Mouse (Mus musculus): ENCODE data around the gene Ccdc51. TPM values are rescaled to one million over a fixed set of nuclear protein-coding genes. Genes with fewer than 3 reads are reported as not detected.
A peak's percentile ranks its signal among the peaks of the same experiment; 100 is the strongest.

Ccdc51 gene
- polyA plus RNA-seq, 1 experiment from 2014 or later = 14.3 TPM

GRCm38 (mm10) chr9:109051651-109052489, 30.4 kb upstream of the Ccdc51 start:
- H3K27me3 ChIP-seq (replicated peaks) = no peaks in the 10 kb centered on the region
- H3K4me1 ChIP-seq = peaks cover 11% of the 10 kb centered on the region; the same call in 1 of the 2 replicates
- no peaks in the 10 kb centered on the region for H3K36me3 ChIP-seq (replicated peaks)
- no peak for ATAC-seq (replicated peaks)
- H3K9ac ChIP-seq = no peak overlapping the region
- H3K27ac ChIP-seq = no peak overlapping the region
- H3K9me3 ChIP-seq = no peaks in the 10 kb centered on the region
- no peak overlapping the region for H3K4me2 ChIP-seq
- 90% methylated on average over 10 of the region's 10 CpGs for WGBS
- no peak overlapping the region for H3K4me3 ChIP-seq

- peaks cover 11% of the 10 kb centered on the region; the same call in 1 of the 2 replicates for H3K4me1 ChIP-seq
These were observed 29.6 kb upstream of the Ccdc51 start for GRCm38 (mm10) chr9:109052490-109053260.

GRCm38 (mm10) chr9:109053366-109053765, 28.9 kb upstream of the Ccdc51 start:
- no peak for ATAC-seq (replicated peaks)
- Histone ChIP-seq H3K27me3 (replicated peaks) (no peaks in the 10 kb centered on the region), H3K9ac (no peak overlapping the region), H3K4me2 (no peak overlapping the region), H3K27ac (no peak overlapping the region), H3K9me3 (no peaks in the 10 kb centered on the region), H3K36me3 (replicated peaks) (peaks cover 10% of the 10 kb centered on the region; the same call in 1 of the 2 replicates), H3K4me1 (peaks cover 11% of the 10 kb centered on the region), H3K4me3 (no peak overlapping the region)
- WGBS = 77% methylated on average over 3 of the region's 3 CpGs

More at GRCm38 (mm10) chr9:109052490-109053260, 29.6 kb upstream of the Ccdc51 start:
- no peak overlapping the region for H3K4me3 ChIP-seq
- H3K36me3 ChIP-seq (replicated peaks) = peaks cover 3% of the 10 kb centered on the region; the same call in 1 of the 2 replicates
- no peak for ATAC-seq (replicated peaks)
- no peak overlapping the region for H3K27ac ChIP-seq
- WGBS = 87% methylated on average over 9 of the region's 9 CpGs
- H3K27me3 ChIP-seq (replicated peaks) = no peaks in the 10 kb centered on the region
- H3K9ac ChIP-seq = no peak overlapping the region
- H3K9me3 ChIP-seq = no peaks in the 10 kb centered on the region
- H3K4me2 ChIP-seq = no peak overlapping the region

- H3K4me3 ChIP-seq = no peak overlapping the region
- H3K36me3 ChIP-seq (replicated peaks) = peaks cover 11% of the 10 kb centered on the region; the same call in 1 of the 2 replicates
- no peak for ATAC-seq (replicated peaks)
- H3K4me2 ChIP-seq = no peak overlapping the region
- no peak overlapping the region for H3K9ac ChIP-seq
- no peaks in the 10 kb centered on the region for H3K9me3 ChIP-seq
- WGBS = 81% methylated on average over 6 of the region's 6 CpGs
- peaks cover 16% of the 10 kb centered on the region for H3K4me1 ChIP-seq
- no peak overlapping the region for H3K27ac ChIP-seq
- H3K27me3 ChIP-seq (replicated peaks) = no peaks in the 10 kb centered on the region
These were observed 28.4 kb upstream of the Ccdc51 start for GRCm38 (mm10) chr9:109053851-109054250.

GRCm38 (mm10) chr9:109054712-109055111, 27.6 kb upstream of the Ccdc51 start:
- H3K27ac ChIP-seq = peak overlapping the region; percentile 64
- peaks cover 11% of the 10 kb centered on the region; the same call in 1 of the 2 replicates for H3K36me3 ChIP-seq (replicated peaks)
- H3K4me2 ChIP-seq = peak overlapping the region; percentile 43
- peak overlapping the region; percentile 38; the same call in 1 of the 2 replicates for H3K9ac ChIP-seq
- H3K4me3 ChIP-seq = peak overlapping the region; percentile 35
- no peaks in the 10 kb centered on the region for H3K27me3 ChIP-seq (replicated peaks)
- no peaks in the 10 kb centered on the region for H3K9me3 ChIP-seq
- H3K4me1 ChIP-seq = peaks cover 23% of the 10 kb centered on the region
- WGBS = 7% methylated on average over 7 of the region's 7 CpGs
- peak; percentile 80 for ATAC-seq (replicated peaks)

- Histone ChIP-seq H3K9me3 (no peaks in the 10 kb centered on the region), H3K4me3 (peak overlapping the region; percentile 35), H3K4me1 (peaks cover 25% of the 10 kb centered on the region), H3K9ac (0 out of 2 replicates have a peak overlapping the region, but pooled peaks have one; percentile 38), H3K36me3 (replicated peaks) (peaks cover 11% of the 10 kb centered on the region; the same call in 1 of the 2 replicates), H3K4me2 (peak overlapping the region; percentile 43), H3K27me3 (replicated peaks) (no peaks in the 10 kb centered on the region), H3K27ac (peak overlapping the region; percentile 64; the same call in 1 of the 2 replicates)
- 91% methylated on average over 12 of the region's 12 CpGs for WGBS
- no peak for ATAC-seq (replicated peaks)
These were observed 26.8 kb upstream of the Ccdc51 start for GRCm38 (mm10) chr9:109055271-109056030.

GRCm38 (mm10) chr9:109056081-109056690, 26.1 kb upstream of the Ccdc51 start:
- H3K4me3 ChIP-seq = no peak overlapping the region
- no peak overlapping the region for H3K9ac ChIP-seq
- peaks cover 25% of the 10 kb centered on the region for H3K4me1 ChIP-seq
- 92% methylated on average over 17 of the region's 17 CpGs for WGBS
- H3K27me3 ChIP-seq (replicated peaks) = no peaks in the 10 kb centered on the region
- no peak for ATAC-seq (replicated peaks)
- H3K27ac ChIP-seq = no peak overlapping the region
- H3K36me3 ChIP-seq (replicated peaks) = peaks cover 14% of the 10 kb centered on the region; the same call in 1 of the 2 replicates
- H3K9me3 ChIP-seq = no peaks in the 10 kb centered on the region
- H3K4me2 ChIP-seq = no peak overlapping the region

- H3K36me3 ChIP-seq (replicated peaks) = peaks cover 14% of the 10 kb centered on the region; the same call in 1 of the 2 replicates
- no peak overlapping the region for H3K9ac ChIP-seq
- no peak overlapping the region for H3K4me2 ChIP-seq
- no peaks in the 10 kb centered on the region for H3K9me3 ChIP-seq
- H3K4me3 ChIP-seq = no peak overlapping the region
- no peak overlapping the region for H3K27ac ChIP-seq
- 87% methylated on average over 4 of the region's 4 CpGs for WGBS
- no peaks in the 10 kb centered on the region for H3K27me3 ChIP-seq (replicated peaks)
- no peak for ATAC-seq (replicated peaks)
- H3K4me1 ChIP-seq = peaks cover 25% of the 10 kb centered on the region
These were observed 25.4 kb upstream of the Ccdc51 start for GRCm38 (mm10) chr9:109056916-109057315.

GRCm38 (mm10) chr9:109057543-109057942, 24.8 kb upstream of the Ccdc51 start:
- peaks cover 14% of the 10 kb centered on the region; the same call in 1 of the 2 replicates for H3K36me3 ChIP-seq (replicated peaks)
- H3K9ac ChIP-seq = no peak overlapping the region
- H3K4me1 ChIP-seq = peaks cover 25% of the 10 kb centered on the region
- no peak overlapping the region for H3K4me2 ChIP-seq
- no peaks in the 10 kb centered on the region for H3K27me3 ChIP-seq (replicated peaks)
- no peaks in the 10 kb centered on the region for H3K9me3 ChIP-seq
- WGBS = 96% methylated on average over 5 of the region's 5 CpGs
- ATAC-seq (replicated peaks) = no peak
- H3K27ac ChIP-seq = no peak overlapping the region
- no peak overlapping the region for H3K4me3 ChIP-seq

- Histone ChIP-seq H3K36me3 (replicated peaks) (peaks cover 19% of the 10 kb centered on the region; the same call in 1 of the 2 replicates), H3K9ac (no peak overlapping the region), H3K4me2 (peak overlapping the region; percentile 50; the same call in 1 of the 2 replicates), H3K9me3 (no peaks in the 10 kb centered on the region), H3K4me1 (peaks cover 25% of the 10 kb centered on the region), H3K27ac (peak overlapping the region; percentile 79; the same call in 1 of the 2 replicates), H3K27me3 (replicated peaks) (no peaks in the 10 kb centered on the region), H3K4me3 (no peak overlapping the region)
- WGBS = 95% methylated on average over 19 of the region's 19 CpGs
- no peak for ATAC-seq (replicated peaks)
These were observed 24.1 kb upstream of the Ccdc51 start for GRCm38 (mm10) chr9:109058006-109058765.
